Mouse (Mus musculus): ENCODE measurements around the gene Actn4.
"Not testable (repeated sequence)": the region's sequence is repeated elsewhere in the genome, so short reads cannot be mapped to it uniquely, and the experiment has no call there.

Actn4 gene

GRCm38 (mm10) chr7:28886486-28886885 is 75.7 kb downstream of the Actn4 start:
- no peak for DNase-seq (ENCODE audit: low spot score in 2 of 2)

- DNase-seq (ENCODE audit: low spot score in 2 of 2), result not testable (repeated sequence)
These were observed 78.4 kb downstream of the Actn4 start for GRCm38 (mm10) chr7:28883704-28884103.

DNA sequence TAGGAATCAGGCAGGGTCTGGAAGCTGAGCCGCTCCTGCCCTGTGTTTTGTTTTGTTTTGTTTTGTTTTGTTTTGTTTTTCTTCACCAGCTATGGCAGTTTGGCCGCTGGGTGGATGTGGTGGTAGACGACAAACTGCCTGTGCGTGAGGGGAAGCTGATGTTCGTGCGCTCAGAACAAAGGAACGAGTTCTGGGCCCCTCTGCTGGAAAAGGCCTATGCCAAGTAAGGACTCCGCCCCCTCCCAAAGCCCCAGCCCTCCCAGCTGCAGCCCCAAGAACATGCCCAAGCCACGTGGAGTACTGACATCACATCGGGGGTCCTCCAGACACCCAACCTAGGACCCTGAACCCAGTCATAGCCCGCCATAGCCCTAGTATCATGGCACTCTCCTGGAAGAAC is 79.1 kb downstream of the Actn4 start:
- DNase-seq (ENCODE audit: low spot score in 2 of 2), result no peak

GRCm38 (mm10) chr7:28881199-28881598 is 80.9 kb downstream of the Actn4 start, which contains the start of gene Capn12:
TSS of gene Capn12 (plus strand) at chr7:28881422.
- DNase-seq (ENCODE audit: low spot score in 2 of 2), result no peak

DNA sequence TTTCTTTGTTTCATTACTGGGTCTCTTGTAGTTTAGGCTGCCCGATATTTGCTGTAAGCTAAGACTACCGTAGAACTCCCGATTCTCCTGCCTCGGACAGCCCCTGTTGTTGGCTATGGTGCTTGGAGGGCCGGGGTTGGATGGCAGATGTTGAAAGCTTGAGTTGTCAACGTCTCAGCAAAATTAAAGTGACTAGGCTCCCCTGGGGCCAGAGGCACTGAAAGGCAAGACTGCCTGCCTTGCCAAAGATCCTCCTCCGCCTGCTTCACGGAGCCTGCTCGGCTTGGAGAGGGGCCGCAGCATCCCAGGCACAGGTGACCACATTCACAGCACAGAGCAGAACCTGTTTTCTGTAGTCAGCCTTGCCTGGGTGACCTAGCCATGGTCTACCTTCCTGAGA is 81.6 kb downstream of the Actn4 start:
- DNase-seq (ENCODE audit: low spot score in 2 of 2), result no peak

- DNase-seq (ENCODE audit: low spot score in 2 of 2), result no peak
These were observed 82.5 kb downstream of the Actn4 start for GRCm38 (mm10) chr7:28879606-28880005.

DNA sequence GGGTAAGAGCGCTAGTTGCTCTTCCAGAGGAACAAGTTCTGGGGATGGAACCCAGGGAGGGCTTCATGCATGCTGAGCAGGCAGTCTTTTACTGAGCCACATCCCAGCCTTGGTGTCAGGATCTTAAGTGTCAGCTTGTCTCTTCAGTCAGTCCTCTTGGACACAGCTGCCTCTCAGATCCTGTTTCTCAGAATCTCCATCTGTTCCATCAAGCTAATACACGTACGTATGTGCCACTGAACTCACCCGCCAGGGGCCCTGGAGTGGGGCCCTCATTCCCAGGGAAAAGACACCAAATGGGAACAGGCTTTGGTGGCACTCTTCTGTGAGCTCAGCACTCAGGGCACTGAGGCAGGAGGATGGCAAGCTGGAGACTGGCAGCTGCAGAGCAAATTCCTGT is 84.3 kb downstream of the Actn4 start:
- no peak for DNase-seq (ENCODE audit: low spot score in 2 of 2)

GRCm38 (mm10) chr7:28877155-28877554 is 85.0 kb downstream of the Actn4 start:
- no peak for DNase-seq (ENCODE audit: low spot score in 2 of 2)

GRCm38 (mm10) chr7:28876099-28876498 is 86.0 kb downstream of the Actn4 start:
- no peak for DNase-seq (ENCODE audit: low spot score in 2 of 2)

- DNase-seq (ENCODE audit: low spot score in 2 of 2), result no peak
These were observed 87.6 kb downstream of the Actn4 start for GRCm38 (mm10) chr7:28874565-28874964.

- no peak for DNase-seq (ENCODE audit: low spot score in 2 of 2)
These were observed 91.1 kb downstream of the Actn4 start for GRCm38 (mm10) chr7:28870901-28871664.

DNA sequence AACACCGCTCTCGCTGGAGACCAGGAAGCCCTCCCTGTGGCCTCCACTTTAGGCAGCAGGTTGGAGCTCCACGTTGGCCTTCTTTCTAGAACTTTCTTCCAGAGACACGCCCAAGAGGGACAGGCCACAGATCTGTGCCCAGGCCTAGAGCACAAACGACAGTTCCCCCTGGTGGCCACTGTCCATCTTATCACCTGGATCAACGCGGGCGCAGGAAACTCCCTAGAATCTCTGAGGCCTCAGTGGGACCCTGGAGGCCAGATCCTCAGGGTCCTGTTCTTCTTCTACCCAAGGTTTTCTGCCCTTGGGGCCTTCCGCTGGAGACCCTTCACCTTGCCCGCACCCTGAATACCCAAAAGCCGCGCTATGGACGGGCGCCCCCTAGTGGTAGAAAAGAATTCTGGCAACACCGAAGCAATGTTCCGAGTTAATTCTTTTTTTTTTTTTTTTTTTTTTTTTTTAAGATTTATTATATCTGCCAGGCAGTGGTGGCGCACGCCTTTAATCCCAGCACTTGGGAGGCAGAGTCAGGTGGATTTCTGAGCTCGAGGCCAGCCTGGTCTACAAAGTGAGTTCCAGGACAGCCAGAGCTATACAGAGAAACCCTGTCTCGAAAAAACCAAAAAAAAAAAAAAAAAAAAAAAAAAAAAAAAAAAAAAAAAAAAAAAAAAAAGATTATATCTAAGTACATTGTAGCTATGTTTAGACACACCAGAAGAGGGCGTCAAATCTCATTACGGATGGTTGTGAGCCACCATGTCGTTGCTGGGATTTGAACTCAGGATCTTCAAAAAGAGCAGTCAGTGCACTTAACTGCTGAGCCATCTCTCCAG is 94.4 kb downstream of the Actn4 start:
- DNase-seq (ENCODE audit: low spot score in 2 of 2), result peak; percentile 66 to 77

- no peak for DNase-seq (ENCODE audit: low spot score in 2 of 2)
These were observed 95.2 kb downstream of the Actn4 start for GRCm38 (mm10) chr7:28866769-28867507.

- DNase-seq (ENCODE audit: low spot score in 2 of 2), result peak; percentile 83 to 84
These were observed 96.4 kb downstream of the Actn4 start for GRCm38 (mm10) chr7:28865481-28866300.

DNA sequence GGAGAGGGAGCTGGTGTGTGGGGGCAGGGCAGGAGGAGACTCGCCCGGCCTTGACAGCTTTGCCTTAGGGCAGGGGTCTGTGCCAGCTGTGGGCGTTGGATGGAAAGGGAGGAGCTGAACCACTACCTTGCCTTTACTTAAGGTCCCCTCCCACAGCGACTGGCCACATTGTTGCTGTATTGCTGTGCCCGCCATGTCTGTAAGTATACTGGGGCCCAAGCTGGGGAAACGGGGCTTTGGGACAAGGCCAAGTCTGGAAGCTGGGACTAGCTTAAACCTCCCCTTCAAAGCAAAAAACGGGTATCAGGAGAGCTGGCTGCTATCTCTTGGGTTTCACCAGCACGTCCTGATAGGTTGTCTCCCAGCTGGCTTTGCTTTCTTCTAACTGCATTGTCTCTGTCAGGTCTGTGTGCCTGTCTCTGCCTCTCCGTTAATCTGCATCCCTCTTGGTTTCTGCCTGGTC is 97.8 kb downstream of the Actn4 start:
- no peak for DNase-seq (ENCODE audit: low spot score in 2 of 2)

DNA sequence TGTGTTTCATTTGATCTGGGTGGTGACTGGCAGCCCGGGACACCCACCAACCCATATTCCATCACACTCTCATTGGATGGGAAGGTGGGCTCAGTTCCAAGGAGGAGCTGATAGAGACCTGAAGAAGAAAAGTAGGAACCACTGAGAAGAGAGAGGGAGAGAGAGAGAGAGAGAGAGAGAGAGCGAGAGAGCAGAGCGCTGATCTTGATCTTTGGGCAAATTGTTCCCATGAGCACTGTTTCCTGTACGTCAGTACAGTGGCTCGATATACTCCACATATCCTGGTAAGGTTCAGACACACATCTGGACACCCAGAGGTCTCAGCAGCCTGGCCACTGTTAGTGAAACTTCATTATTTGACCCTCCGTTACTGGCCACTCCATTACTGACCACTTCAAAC is 98.6 kb downstream of the Actn4 start, which contains the start of gene Lgals7:
TSS of gene Lgals7 (plus strand) at position 314 of the 400 bp plus-strand sequence.
- DNase-seq (ENCODE audit: low spot score in 2 of 2), result no peak

- DNase-seq (ENCODE audit: low spot score in 2 of 2), result no peak
These were observed 99.2 kb downstream of the Actn4 start for GRCm38 (mm10) chr7:28862817-28863499.

DNA sequence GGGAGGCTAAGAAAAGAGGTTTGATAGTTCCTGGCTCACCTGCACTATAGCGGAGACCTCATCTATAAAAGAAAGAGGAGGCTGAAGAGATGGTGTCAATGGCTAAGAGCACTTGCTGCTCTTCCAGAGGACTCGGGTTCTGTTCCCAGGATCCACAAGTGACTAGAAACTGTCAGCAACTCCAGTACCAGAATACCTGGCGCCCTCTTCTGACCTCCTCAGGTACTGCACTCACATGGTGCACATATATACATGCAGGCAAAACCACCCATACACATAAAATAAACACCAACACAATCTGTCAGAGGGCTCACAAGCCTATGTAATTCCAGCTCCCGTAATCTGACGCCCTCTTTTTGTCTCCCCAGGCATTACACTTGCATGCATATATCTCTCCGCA is 101.2 kb downstream of the Actn4 start:
- no peak for DNase-seq (ENCODE audit: low spot score in 2 of 2)

GRCm38 (mm10) chr7:28859953-28860352 is 102.2 kb downstream of the Actn4 start:
- DNase-seq (ENCODE audit: low spot score in 2 of 2), result no peak

- no peak for DNase-seq (ENCODE audit: low spot score in 2 of 2)
These were observed 111.5 kb downstream of the Actn4 start for GRCm38 (mm10) chr7:28850642-28851041.
